Mouse (Mus musculus) liver, embryonic 13.5 days (tissue): ENCODE results near the gene Adam21. TPM values are rescaled to one million over a fixed set of nuclear protein-coding genes. Genes with fewer than 3 reads are reported as not detected.
"Not testable (repeated sequence)": the region's sequence is repeated elsewhere in the genome, so short reads cannot be mapped to it uniquely, and the experiment has no call there.

ENCODE experiments used
- ATAC-seq: fragments of 200-750 bp; cut with Nextera tagmentation; 2 replicates; pipeline ENCODE4 v1.8.0; 2017; ENCODE audit warnings: low read depth, mild to moderate bottlenecking, moderate number of reproducible peaks, moderate library complexity
- DNase-seq: peaks from one replicate; pipeline ENCODE4 v3.0.0; 2022
- H3K27ac ChIP-seq: fragments of 300-500 bp; sonication (generic); 2 replicates; pipeline ENCODE4 v1.5.1; 2015; ENCODE audit warnings: moderate library complexity, mild to moderate bottlenecking, inconsistent platforms
- H3K27me3 ChIP-seq: fragments of 300-500 bp; sonication (generic); 2 replicates; pipeline ENCODE4 v1.6.1; 2015; ENCODE audit warnings: mild to moderate bottlenecking, inconsistent platforms
- H3K36me3 ChIP-seq: fragments of 300-500 bp; sonication (generic); 2 replicates; pipeline ENCODE4 v1.6.1; 2015; ENCODE audit warnings: mild to moderate bottlenecking, inconsistent platforms
- H3K4me1 ChIP-seq: fragments of 300-500 bp; sonication (generic); replicated peaks from 2 replicates; pipeline ENCODE4 v1.6.1; 2015; ENCODE audit warnings: inconsistent platforms
- H3K4me2 ChIP-seq: fragments of 300-500 bp; sonication (generic); 2 replicates; pipeline ENCODE4 v1.6.1; 2015; ENCODE audit warnings: inconsistent platforms, mild to moderate bottlenecking, moderate library complexity
- H3K4me3 ChIP-seq: fragments of 300-500 bp; sonication (generic); replicated peaks from 2 replicates; pipeline ENCODE4 v1.5.1; 2015; ENCODE audit warnings: mild to moderate bottlenecking, inconsistent platforms
- H3K9ac ChIP-seq: fragments of 300-500 bp; sonication (generic); 2 replicates; pipeline ENCODE4 v1.6.1; 2015; ENCODE audit warnings: mild to moderate bottlenecking, inconsistent platforms
- H3K9me3 ChIP-seq: fragments of 300-500 bp; sonication (generic); replicated peaks from 2 replicates; pipeline ENCODE4 v1.6.1; 2016; ENCODE audit warnings: inconsistent platforms
- WGBS: fragments of 180-500 bp; shearing (Covaris S2); methylation state at CpG from one replicate; pipeline ENCODE4 v1.1.7; 2015; ENCODE audit not compliant: insufficient replicate concordance; 5-methylcytosine and 5-hydroxymethylcytosine counted together
- polyA plus RNA-seq: library from polyadenylated mRNA; unstranded; fragments of >200 nt; fragmentation: Nextera tagmentation; extraction: Ambion mirVana; gene quantifications from 2 replicates; pipeline ENCODE4 v1.2.1, GENCODE M21; 2015

The Adam21 gene
- polyA plus RNA-seq, 1 experiment from 2014 or later, result not detected

DNA sequence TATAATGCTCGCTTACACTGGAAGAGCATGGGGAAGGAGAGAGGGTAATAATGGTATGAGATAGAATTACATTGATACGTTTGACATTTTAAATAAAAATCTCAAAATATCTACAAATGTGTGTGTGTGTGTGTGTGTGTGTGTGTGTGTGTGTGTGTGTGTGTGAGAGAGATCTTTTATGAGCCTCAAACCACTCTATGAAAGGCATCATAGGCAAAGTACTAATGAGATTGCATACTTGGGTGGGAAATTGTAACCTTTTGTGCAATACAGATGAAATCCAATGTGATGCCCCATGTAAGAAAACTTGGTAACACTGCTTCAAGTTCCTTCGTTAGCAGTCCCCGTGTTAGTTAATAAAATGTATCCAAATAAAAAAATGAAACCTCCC lies 35.2 kb downstream of the Adam21 start:
- H3K36me3 ChIP-seq, result no peaks in the 10 kb centered on the region
- WGBS, result 31% methylated on average over 4 of the region's 4 CpGs
- no peak overlapping the region for H3K27ac ChIP-seq
- H3K4me3 ChIP-seq, result peak overlapping the region; percentile 81
- H3K4me1 ChIP-seq, result peaks cover 17% of the 10 kb centered on the region
- ATAC-seq (peak; percentile 13; the same call in 1 of the 2 replicates), DNase-seq (no peak)
- H3K27me3 ChIP-seq, result no peaks in the 10 kb centered on the region
- H3K9ac ChIP-seq, result peak overlapping the region; percentile 81
- H3K4me2 ChIP-seq, result peak overlapping the region; percentile 75
- no peaks in the 10 kb centered on the region for H3K9me3 ChIP-seq

DNA sequence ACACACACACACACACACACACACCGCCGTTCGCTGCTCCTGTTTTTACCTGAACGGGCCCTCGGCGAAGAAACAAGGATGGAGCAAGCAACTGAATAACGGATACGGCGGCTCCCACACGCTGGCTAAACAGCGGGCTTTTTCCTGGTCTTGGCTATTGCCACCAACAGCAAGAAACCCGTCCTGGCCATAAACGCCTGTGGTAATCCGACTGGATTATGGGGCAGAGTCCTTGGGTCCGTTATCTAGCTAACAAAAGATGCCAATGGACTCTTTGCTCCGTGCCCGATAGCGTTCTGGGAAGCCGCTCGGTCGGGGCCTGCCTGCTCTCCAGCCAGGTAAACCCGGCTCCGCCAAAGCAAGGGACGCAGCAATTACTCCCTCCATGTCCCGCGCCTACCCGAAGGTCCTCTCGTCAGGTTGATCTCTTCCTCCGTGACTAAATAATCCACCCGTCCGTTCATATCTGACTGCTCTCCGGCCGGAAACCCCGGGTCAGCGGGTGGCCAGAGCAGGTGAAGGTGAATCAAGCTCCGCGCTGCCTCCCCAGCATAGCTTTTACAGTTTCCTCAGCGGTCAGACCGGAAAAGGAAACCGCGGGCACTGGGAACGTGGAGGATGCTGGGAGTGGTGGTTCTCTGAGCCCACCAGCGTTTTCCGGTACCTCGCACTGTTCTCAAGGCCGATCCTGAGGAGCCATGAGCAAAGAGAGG lies 35.8 kb downstream of the Adam21 start, which contains the start of the genes Gm20498 and Synj2bp:
Gm20498 (minus strand) TSS at position 590 of the 713 bp plus-strand sequence.
Synj2bp (minus strand) TSS at position 596 of the 713 bp plus-strand sequence.
- Histone ChIP-seq H3K4me2 (peak within 1 kb of the TSS; percentile 75), H3K36me3 (no peaks in the 10 kb centered on the region), H3K4me1 (peaks cover 17% of the 10 kb centered on the region), H3K4me3 (peak within 1 kb of the TSS; percentile 81), H3K9me3 (no peaks in the 10 kb centered on the region), H3K27ac (peak within 1 kb of the TSS; percentile 86), H3K27me3 (no peaks in the 10 kb centered on the region), H3K9ac (peak within 1 kb of the TSS; percentile 81)
- ATAC-seq, result peak; percentile 93
- WGBS, result 0% methylated on average over 46 of the region's 46 CpGs
- peak; percentile 69 for DNase-seq

DNA sequence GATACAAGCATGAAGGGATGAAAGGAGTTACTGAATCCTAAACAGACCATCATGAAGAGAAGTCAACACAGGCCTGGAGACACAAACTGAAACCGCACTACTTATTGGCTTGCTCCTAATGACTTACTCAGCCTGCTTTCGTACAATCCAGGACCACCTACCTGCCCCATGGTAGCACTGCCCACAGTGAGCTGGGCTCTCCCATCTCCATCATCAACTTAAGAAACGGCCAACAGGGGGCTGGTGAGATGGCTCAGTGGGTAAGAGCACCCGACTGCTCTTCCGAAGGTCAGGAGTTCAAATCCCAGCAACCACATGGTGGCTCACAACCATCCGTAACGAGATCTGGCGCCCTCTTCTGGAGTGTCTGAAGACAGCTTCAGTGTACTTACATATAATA lies 37.7 kb downstream of the Adam21 start:
- not testable (repeated sequence) for H3K9ac ChIP-seq, H3K27me3 ChIP-seq, DNase-seq, ATAC-seq, H3K4me2 ChIP-seq, H3K36me3 ChIP-seq, H3K27ac ChIP-seq, H3K9me3 ChIP-seq, H3K4me3 ChIP-seq
- WGBS, result 68% methylated on average over 8 of the region's 8 CpGs
- peaks cover 20% of the 10 kb centered on the region for H3K4me1 ChIP-seq

Other genes with a start within 250 kb of the Adam21 start
- gene Slc8a3, start 235.3 kb downstream of the Adam21 start, polyA plus RNA-seq, result 0.06 and 0.08 TPM in 2 replicates
- 0.06 and 0.07 TPM in 2 replicates for gene Gm4787, start 189.0 kb downstream of the Adam21 start, polyA plus RNA-seq
- gene Adam4, start 146.5 kb downstream of the Adam21 start, polyA plus RNA-seq, result 0.14 TPM in 2 replicates
- gene Cox16, start 83.3 kb downstream of the Adam21 start, polyA plus RNA-seq, result 91.0 and 95.5 TPM in 2 replicates
- gene Gm20498, start 35.6 kb downstream of the Adam21 start, polyA plus RNA-seq, result 13.2 and 15.8 TPM in 2 replicates
- gene Synj2bp, start 35.6 kb downstream of the Adam21 start, polyA plus RNA-seq, result 16.3 and 18.3 TPM in 2 replicates
- gene Med6, start 26.5 kb upstream of the Adam21 start, polyA plus RNA-seq, result 43.2 and 46.9 TPM in 2 replicates
- gene Ttc9, start 62.8 kb upstream of the Adam21 start, polyA plus RNA-seq, result 0.02 and 0.05 TPM in 2 replicates
- 0.02 and 0.03 TPM in 2 replicates for gene Map3k9, start 212.7 kb upstream of the Adam21 start, polyA plus RNA-seq